25 mouse cellular contexts compared by ENCODE assay signal in genomic region chrX:166185327-166185913, GRCm38 (mm10). TPM values are rescaled to one million over a fixed set of nuclear protein-coding genes. Genes with fewer than 3 reads are reported as not detected.
DNase-seq lines count a peak whose midpoint lies in the region; ATAC-seq and TF ChIP-seq lines count a peak whose summit lies in the region.
"Had no signal": no experiment of that assay in that cellular context is flagged by ENCODE, and none has a peak within 500 bp of the region (broad histone marks: within the 10 kb centered on the region; RNA-seq: fewer than 3 reads in every experiment).

No protein-coding gene starts in this region.

- 72% methylated on average over 9 of the region's 9 CpGs for WGBS in kidney, adult 2 months

- no peak overlapping the region for H3K27ac ChIP-seq in kidney, adult 2 months (ENCODE audit: insufficient read depth, low read depth, low read length)
- H3K27ac ChIP-seq: embryonic facial prominence, embryonic 10.5 days; embryonic facial prominence, embryonic 12.5 days; forebrain, embryonic 13.5 days; forebrain, embryonic 15.5 days had no signal

- TF ChIP-seq POLR2A in kidney, adult 2 months (IDR thresholded peaks at IDR 0.05; ENCODE audit: low read depth, low read length), result no peak

- no peaks in the 10 kb centered on the region for H3K36me3 ChIP-seq in kidney, adult 2 months (ENCODE audit: control insufficient read depth, insufficient read depth, low read length)
- H3K36me3 ChIP-seq: embryonic facial prominence, embryonic 12.5 days; forebrain, embryonic 15.5 days had no signal

- H3K27me3 ChIP-seq in kidney, adult 2 months (replicated peaks; ENCODE audit: control insufficient read depth, insufficient read depth, low read length), result no peaks in the 10 kb centered on the region
- H3K27me3 ChIP-seq: CH12.LX; embryonic facial prominence, embryonic 12.5 days; forebrain, embryonic 13.5 days; forebrain, embryonic 15.5 days; Patski had no signal

- TF ChIP-seq CTCF in kidney, adult 2 months (conservative IDR thresholded peaks at IDR 0.05; ENCODE audit: insufficient read depth, insufficient read length, low read depth, low read length), result no peak

- peak; percentile 61 for DNase-seq in CD4-positive helper T cell, adult 2 months (ENCODE audit: low read depth, low spot score)
- DNase-seq in CD4-positive, CD25-positive, alpha-beta regulatory T cell, adult 2 months (ENCODE audit: low read depth, low spot score), result peak; percentile 24
- DNase-seq in frontal cortex, postnatal 10 days (ENCODE audit: low spot score in 2 of 2), result no peak
- no peak for DNase-seq in lung, postnatal 4 days
- no peak for DNase-seq in kidney, adult 2 months
- DNase-seq in embryo, embryonic 11 days, result no peak
- DNase-seq: adrenal gland, adult 2 months; adrenal gland, postnatal 10 days; adrenal gland, postnatal 25 days; cerebellum, adult 11 months; cerebellum, adult 18-20 months; cerebellum, adult 8-10 months; cerebellum, adult 9-11 months; cerebellum, postnatal 14 days; cerebellum, postnatal 36 days; forebrain, postnatal 0 days had no signal

- no peaks in the 10 kb centered on the region for H3K4me1 ChIP-seq in kidney, adult 2 months (ENCODE audit: control insufficient read depth, insufficient read depth, low read length)
- H3K4me1 ChIP-seq: embryonic facial prominence, embryonic 10.5 days; embryonic facial prominence, embryonic 12.5 days; forebrain, embryonic 13.5 days; forebrain, embryonic 15.5 days had no signal

- no peak overlapping the region for H3K4me3 ChIP-seq in kidney, adult 2 months (ENCODE audit: insufficient read depth, low read depth, low read length)
- H3K4me3 ChIP-seq: embryonic facial prominence, embryonic 10.5 days; embryonic facial prominence, embryonic 12.5 days; forebrain, embryonic 13.5 days; forebrain, embryonic 15.5 days had no signal

- peak; percentile 63 for ATAC-seq in activated CD4-positive, CD25-positive, alpha-beta regulatory T cell, adult 4 months
- peak; percentile 73 for ATAC-seq in inflammation-experienced regulatory T-cells, adult 6 months
- ATAC-seq: forebrain, embryonic 13.5 days; forebrain, embryonic 15.5 days; forebrain, postnatal 0 days; Patski had no signal

RNA-seq across cellular contexts. Expression of gene Gemin8, which starts 15.2 kb away (rescaled TPM):
- 10 to 100 TPM; 20.9 to 21.5 TPM for polyA plus RNA-seq in activated CD4-positive, CD25-positive, alpha-beta regulatory T cell, adult 4 months (2017; shearing (Covaris generic))
- polyA plus RNA-seq in inflammation-experienced regulatory T-cells, adult 6 months (2017; shearing (Covaris generic)), result 10 to 100 TPM; 15.7 to 40.9 (median 25.3) TPM
- 7.7 and 8.0 TPM in 2 replicates for polyA plus RNA-seq in kidney, adult 2 months (2012; rRNA removed)

RNA-seq across cellular contexts. Expression of gene Gpm6b, which starts 53.3 kb away (rescaled TPM):
- 10 to 100 TPM; 23.7 to 23.9 TPM for polyA plus RNA-seq in activated CD4-positive, CD25-positive, alpha-beta regulatory T cell, adult 4 months (2017; shearing (Covaris generic))
- polyA plus RNA-seq in inflammation-experienced regulatory T-cells, adult 6 months (2017; shearing (Covaris generic)), result 10 to 100 TPM; 25.8 to 61.6 (median 50.7) TPM
- 4.7 and 6.5 TPM in 2 replicates for polyA plus RNA-seq in kidney, adult 2 months (2012; rRNA removed)
- polyA plus RNA-seq: G1E had no signal

Comparison
In these comparisons a context has a peak if more than half of its experiments do, and no peak if none do; other contexts are left out.
1. DNase-seq: peak in CD4-positive helper T cell, adult 2 months (single experiment) and CD4-positive, CD25-positive, alpha-beta regulatory T cell, adult 2 months (single experiment); none in frontal cortex, postnatal 10 days (0 of 2), lung, postnatal 4 days (0 of 2), kidney, adult 2 months (single experiment) and embryo, embryonic 11 days (single experiment).